Mouse (Mus musculus) liver (tissue): ENCODE results near the gene Olfr522.
"Not testable (repeated sequence)": the region's sequence is repeated elsewhere in the genome, so short reads cannot be mapped to it uniquely, and the experiment has no call there.

Source experiments
- DNase-seq: peaks from one replicate; pipeline ENCODE4 v3.0.0-alpha.2; 2020; ENCODE audit warnings: mixed read lengths

Gene Olfr522

GRCm38 (mm10) chr7:140160363-140160762 lies 4.2 kb downstream of the Olfr522 start:
- DNase-seq = no peak

GRCm38 (mm10) chr7:140154218-140154927 lies 10.2 kb downstream of the Olfr522 start, which contains the start of gene Sprn:
TSS of gene Sprn (minus strand) at chr7:140154877.
- no peak for DNase-seq

- no peak for DNase-seq
Measured at GRCm38 (mm10) chr7:140153829-140154217, 10.7 kb downstream of the Olfr522 start.

DNA sequence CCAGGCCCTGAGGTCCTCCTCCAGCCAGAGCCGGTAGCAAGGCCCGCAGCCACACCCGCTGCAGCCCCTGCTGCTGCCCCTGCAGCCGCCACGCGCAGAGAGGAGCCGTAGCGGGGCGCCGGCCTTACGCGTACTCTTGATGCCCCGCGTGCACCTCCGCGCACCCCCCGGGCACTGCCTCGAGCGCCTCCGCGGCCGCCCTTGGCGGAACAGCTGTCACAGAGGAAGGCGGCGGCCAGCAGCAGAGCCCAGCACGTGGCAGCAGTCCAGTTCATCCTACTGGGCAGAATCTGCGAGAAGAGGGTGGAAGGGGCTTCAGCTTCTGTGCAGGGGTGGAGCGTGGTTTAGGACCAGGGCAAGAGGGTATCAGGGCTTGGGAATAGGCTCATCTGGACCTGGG lies 11.2 kb downstream of the Olfr522 start:
- no peak for DNase-seq

- no peak for DNase-seq
Measured at GRCm38 (mm10) chr7:140144550-140144949, 20.0 kb downstream of the Olfr522 start.

GRCm38 (mm10) chr7:140141350-140141749 lies 23.2 kb downstream of the Olfr522 start:
- DNase-seq = peak; percentile 68

DNA sequence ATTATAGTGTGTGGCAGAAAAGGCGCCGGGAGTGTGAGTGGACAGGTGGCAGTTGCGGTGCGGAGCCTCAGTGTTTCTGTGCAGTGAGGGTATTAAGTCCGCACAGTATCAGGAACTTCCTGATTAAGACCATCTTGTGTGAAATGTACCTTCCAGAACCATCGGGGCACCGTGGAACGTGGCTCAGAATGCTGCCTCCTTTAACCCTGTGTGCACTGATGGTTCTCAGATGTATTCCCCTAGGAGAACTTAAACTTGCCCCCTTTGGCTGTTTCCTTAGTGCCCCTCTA lies 26.6 kb downstream of the Olfr522 start:
- DNase-seq = no peak

DNA sequence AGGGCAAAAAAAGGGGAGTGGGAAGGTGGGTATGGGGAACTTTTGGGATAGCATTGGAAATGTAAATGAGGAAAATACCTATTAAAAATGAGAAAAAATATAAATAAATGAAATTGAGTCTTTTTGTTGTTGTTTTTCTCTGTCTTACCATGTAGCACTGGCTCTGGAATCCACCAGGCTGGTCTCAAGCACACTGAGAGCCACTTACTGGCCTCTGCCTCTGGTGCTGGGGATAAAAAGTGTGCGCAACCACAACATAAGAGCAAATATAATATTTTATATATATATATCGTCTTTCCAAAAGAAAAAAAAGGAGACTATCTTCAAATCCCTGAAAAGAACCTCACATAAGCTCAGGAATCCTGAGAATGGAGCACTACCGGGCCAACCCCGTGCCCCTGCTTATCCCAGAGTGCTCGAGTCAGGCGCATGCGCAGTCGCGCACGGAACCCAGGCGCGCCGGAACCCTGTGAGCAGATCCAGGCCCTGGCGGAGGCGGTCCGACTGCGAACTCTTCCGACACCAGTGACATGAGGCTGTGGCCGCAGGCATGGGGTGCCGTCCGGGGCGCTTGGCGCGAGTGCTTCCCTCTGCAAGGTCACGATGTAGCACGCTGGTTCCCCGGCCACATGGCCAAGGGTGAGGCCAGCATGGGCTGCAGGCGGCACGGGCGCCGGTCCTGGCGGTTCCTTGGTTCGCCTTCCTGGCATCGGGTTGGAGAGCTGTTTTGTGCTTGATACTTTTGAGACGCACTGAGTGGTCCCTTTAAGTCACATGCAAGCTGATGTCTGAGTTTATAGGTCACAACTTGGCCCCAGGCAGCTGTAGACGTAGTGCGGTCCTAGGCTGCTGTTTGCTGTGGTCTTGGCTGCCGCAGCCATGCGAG lies 27.2 kb downstream of the Olfr522 start, which contains the start of gene Mtg1:
TSS of gene Mtg1 (plus strand) at position 430 of the 886 bp plus-strand sequence.
- peak; percentile 97 for DNase-seq

- DNase-seq = no peak
Measured at GRCm38 (mm10) chr7:140135106-140135770, 29.3 kb downstream of the Olfr522 start.

- DNase-seq = not testable (repeated sequence)
Measured at GRCm38 (mm10) chr7:140134033-140134432, 30.5 kb downstream of the Olfr522 start.

DNA sequence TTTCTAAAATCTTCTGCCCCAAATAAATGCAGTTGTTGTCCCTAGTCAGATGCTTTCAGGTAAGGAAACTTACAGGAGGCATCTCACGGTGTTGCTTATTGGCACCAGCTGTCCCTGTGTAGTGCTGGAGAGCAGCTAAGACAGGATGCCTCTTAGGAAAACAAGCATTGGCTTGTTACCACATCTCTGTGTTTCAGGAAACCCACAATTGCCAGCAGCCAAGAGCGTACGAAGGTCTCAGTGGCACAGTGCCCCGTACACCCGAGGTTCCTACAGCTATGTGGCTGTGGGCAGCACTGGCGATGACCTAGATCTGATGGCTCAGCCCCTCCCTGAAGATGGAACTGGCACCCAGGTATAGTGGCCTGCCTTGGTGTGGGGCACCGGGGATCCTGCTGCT lies 32.4 kb downstream of the Olfr522 start:
- not testable (repeated sequence) for DNase-seq

DNA sequence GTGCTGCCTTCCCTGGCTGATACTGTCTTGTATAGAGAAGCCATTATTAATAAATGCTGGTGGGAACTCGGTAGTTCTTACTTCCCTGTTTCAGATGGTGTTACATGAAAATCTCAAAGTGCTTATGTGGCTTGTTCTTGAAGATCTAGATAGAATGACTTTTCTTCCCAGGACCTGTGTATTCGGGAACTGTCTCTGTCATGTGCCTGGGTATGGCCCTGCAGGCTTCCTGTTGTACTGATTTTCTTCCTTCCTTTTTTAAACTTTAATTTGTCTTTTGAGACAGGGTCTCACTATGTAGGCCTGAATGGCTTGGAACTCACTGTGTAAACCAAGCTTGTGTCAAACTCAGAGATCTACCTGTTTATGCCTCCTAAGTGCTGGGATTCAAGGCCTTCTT lies 36.7 kb downstream of the Olfr522 start:
- DNase-seq = no peak

GRCm38 (mm10) chr7:140126934-140127333 lies 37.6 kb downstream of the Olfr522 start:
- DNase-seq = no peak

GRCm38 (mm10) chr7:140126022-140126350 lies 38.6 kb downstream of the Olfr522 start:
- no peak for DNase-seq

GRCm38 (mm10) chr7:140125278-140126021 lies 39.1 kb downstream of the Olfr522 start:
- DNase-seq = peak; percentile 97

GRCm38 (mm10) chr7:140124382-140124781 lies 40.2 kb downstream of the Olfr522 start:
- no peak for DNase-seq

DNA sequence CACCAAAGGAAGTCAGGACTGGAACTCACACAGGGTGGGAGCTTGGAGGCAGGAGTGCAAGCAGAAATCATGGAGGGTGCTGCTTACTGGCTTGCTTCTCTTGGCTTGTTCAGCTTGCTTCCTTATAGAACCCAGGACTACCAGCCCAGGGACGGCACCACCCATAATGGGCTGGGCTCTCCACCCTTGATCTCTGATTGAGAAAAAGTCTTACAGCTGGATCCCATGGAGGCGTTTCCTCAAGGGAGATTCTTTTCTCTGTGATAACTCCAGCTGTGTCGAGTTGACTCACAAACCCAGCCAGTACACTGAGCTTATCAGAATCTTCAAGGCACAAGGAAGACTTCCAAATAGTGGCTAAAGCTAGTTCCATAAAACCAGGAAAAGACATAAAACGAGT lies 41.8 kb downstream of the Olfr522 start:
- no peak for DNase-seq

GRCm38 (mm10) chr7:140121338-140121910 lies 43.1 kb downstream of the Olfr522 start:
- no peak for DNase-seq

DNA sequence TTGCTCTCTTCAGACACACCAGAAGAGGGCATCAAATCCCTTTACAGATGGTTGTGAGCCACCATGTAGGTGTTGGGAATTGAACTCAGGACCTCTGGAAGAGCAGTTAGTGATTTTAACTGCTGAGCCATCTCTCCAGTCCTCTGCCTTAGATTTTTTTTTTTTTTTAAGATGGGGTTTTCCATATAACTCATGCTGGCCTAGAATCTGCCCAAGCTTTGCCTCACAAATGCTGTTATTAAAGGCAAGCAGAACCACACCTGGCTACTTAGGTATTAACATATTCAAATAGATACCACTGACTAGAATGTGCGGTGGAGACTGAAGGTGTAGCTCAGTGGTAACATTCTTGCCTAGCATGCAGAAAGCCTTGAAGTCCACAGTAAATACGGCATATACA lies 44.1 kb downstream of the Olfr522 start:
- DNase-seq = no peak

DNA sequence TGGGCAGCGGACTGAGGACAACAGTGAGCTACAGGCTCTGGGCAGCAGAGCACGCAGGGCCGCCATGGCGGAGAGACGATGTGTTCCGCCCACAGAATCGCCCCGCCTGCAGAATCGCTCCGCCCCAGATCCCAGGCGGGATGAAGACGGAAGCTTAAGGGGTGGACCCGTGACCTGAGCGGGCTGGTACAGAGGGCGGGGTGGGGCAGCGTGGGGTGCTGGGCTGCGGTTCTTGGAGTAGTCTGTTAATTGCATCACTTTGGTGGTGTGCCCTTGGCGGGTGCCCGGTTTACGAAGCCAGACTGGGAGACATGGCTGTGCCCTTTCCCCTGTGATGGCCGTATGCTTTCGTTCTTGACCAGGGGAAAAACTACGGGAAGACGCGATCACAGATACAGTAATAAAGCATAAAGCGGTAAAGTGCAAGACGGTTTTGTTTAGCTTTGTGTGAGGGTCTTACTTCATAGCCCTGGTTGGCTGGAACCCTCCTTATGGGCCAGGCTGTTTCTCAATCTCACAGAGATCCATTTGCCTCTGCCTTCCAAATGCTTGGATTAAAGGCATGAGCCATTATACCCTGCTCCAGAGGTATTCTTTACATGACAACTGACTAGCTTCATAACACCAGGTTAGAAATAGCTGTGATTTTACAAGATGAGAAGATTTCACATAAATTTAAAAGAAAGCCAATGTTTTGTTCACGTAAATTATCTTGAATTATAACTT lies 48.1 kb downstream of the Olfr522 start, which contains the start of gene Echs1:
TSS of gene Echs1 (minus strand) at position 148 of the 726 bp plus-strand sequence.
- peak; percentile 93 for DNase-seq

DNA sequence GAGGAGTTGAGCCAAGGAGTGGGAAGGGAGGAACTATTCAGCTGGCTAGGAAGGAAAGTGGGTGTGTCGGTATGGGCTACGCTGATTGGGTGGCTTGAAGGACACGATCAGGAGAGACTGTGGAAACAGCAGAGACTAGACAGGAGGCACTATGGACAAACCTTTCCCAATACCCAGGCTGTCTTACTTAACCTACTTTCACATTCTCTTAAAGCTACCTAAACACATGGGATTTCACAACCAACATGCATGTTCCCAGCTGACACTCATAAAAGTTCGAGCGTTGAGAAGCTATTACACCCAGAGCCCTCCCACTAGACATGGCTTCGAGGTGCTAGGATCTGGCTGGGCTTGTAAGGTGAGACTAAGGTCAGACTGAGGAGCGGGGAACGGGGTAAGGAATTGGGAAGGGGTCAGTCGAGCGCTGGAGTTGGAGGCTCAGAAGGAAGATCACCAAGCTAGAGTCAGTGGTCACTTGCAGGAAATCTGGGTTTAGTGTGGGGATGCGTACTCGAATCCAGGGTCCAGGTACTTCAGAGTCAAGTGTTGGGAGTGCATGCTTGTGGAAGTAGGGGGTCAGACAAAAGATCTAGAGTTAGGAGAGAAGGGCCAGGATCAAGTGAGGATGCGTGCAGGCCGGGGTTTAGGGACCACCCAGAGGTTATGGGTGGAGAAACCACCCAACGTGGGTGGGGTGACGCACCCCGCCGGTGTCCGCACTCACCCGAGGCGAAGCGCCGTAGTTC lies 48.8 kb downstream of the Olfr522 start, which contains the start of gene Paox:
TSS of gene Paox (plus strand) at position 217 of the 746 bp plus-strand sequence.
- DNase-seq = peak; percentile 78
